Mouse (Mus musculus) CD4-positive, CD25-positive, alpha-beta regulatory T cell, adult 4 months (primary cell): Measurements from ENCODE around the gene Gm4737. TPM values are rescaled to one million over a fixed set of nuclear protein-coding genes. Genes with fewer than 3 reads are reported as not detected.
"Not testable (repeated sequence)": the region's sequence is repeated elsewhere in the genome, so short reads cannot be mapped to it uniquely, and the experiment has no call there.

Experiments used
- ATAC-seq: one replicate; pipeline ENCODE4 v1.8.0; 2017
- polyA plus RNA-seq, 2 experiments: library from polyadenylated mRNA; unstranded; fragments of 100-300 nt; shearing (Covaris generic); gene quantifications; one replicate each; pipeline ENCODE4 v1.2.1; 2017

The Gm4737 gene
- polyA plus RNA-seq = 10 to 100 TPM in 1 of 2 experiments, 1 to 10 TPM in 1; 3.9 to 14.6 TPM

DNA sequence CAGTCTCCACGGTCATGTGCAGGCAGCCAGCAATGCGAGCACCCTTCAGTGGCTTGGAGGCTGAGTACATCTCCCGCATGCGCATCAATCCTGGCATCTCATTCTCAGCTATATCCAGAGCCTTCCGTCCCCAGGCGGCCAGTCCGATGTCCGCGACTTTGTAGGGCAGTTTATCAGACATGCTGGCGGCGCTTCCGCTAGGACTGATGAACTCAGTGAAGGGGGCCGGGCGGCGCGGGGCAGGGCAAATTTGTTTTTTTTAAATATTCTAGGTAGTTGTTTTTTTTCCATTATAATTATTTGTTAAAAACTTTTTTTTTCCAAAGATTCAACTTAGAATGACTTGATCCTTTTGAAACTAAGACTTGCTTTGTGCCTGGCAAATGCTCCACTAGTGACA, at the start of gene Gm4737:
Gm4737 (minus strand) TSS at position 246 of the 400 bp plus-strand sequence.
- ATAC-seq = not testable (repeated sequence)

GRCm38 (mm10) chr16:46195792-46196191, 40.9 kb upstream of the Gm4737 start:
- no peak for ATAC-seq

DNA sequence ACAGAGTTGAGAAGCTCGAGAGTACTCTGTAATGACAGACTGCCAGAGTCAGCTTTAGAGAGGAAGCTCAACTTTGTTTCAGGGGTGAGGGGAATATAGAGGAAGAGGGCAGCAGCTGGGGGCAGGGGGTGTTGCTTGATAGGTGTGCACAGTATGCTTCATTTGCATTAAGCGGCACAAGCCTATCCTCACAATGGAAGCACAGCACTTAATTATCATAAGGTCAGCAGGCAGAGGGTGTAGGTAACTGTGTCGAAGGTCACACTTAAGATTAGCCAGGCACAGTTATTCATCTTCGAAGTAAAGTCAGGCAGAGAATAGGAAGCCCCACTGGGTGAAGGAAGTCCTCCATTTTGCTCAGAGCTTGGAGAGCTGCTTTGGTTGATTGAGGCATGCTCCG, 28.2 kb upstream of the Gm4737 start:
- no peak for ATAC-seq

DNA sequence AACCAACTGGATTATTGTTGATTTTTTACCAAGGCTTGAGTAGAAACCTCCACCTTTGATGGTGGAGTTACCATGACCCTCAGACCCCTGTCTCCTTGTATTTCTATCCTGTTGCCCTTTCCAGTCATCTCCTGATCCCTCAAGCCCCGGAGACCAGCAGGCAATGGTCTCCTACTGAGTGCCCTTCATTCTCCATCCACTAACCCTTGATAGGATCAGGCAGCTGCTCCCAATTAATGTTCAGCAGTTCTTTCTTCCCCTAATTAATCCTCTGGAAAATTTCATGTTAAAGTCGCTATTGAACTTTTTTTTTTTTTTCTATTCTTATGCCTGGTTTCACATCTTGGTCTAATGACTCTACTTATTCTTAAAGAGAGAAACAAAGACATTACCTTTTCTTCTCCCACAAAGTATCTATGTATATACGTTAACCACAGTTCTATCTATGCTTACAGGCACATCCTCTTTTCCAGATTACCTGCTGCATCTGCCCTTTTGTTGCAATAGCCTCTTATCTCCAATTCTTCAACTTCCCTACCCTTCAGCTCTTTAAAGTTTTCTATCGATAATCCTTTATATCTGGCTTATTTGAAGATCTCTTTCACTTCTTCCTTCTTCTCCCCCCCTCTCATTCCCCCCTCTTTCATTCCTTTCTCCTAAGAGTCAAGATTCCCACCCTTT, 23.4 kb upstream of the Gm4737 start:
- no peak for ATAC-seq

GRCm38 (mm10) chr16:46173039-46173438, 18.2 kb upstream of the Gm4737 start:
- ATAC-seq = no peak

DNA sequence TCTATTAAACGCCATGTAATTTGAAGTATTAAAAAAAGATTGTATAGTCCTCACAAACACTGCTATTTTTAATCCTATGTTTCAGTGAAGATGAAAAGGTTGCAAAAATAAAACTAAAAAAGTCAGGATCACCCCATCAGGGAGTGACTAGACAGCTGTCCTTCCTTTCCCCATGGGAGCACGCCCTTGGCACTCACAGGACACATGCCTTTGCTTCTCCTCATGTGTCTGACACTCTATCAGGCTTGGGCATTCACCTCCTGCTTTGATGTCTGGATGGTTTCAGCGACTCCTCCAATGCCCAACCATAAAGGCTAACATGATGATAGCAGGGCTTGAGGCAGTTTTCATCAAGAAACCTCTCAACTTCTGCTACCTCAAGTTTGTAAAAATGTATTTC, 12.1 kb upstream of the Gm4737 start:
- no peak for ATAC-seq

DNA sequence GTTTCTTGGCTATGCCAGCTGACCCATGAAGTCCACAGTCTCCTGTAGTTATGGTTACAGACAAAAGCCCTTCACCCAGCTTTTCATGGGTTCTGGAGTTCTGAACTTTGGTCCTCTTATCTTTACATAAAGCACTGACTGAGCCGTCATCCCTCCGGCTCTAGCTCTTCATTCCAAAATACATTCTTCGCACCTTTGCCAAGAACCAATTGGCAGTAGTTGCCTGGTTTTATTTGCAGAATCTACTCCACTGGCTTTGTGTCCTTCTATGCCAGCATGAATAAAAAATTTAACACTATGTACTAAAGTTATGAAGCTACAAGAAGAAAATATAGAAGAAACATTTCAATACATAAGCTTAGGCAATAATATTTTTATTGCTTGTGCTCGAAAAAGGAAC, 10.4 kb upstream of the Gm4737 start:
- ATAC-seq = no peak

GRCm38 (mm10) chr16:46151141-46151540, 3.7 kb downstream of the Gm4737 start:
- ATAC-seq = no peak

GRCm38 (mm10) chr16:46148661-46149341, 6.1 kb downstream of the Gm4737 start:
- no peak for ATAC-seq

GRCm38 (mm10) chr16:46146962-46147361, 7.9 kb downstream of the Gm4737 start:
- ATAC-seq = no peak

DNA sequence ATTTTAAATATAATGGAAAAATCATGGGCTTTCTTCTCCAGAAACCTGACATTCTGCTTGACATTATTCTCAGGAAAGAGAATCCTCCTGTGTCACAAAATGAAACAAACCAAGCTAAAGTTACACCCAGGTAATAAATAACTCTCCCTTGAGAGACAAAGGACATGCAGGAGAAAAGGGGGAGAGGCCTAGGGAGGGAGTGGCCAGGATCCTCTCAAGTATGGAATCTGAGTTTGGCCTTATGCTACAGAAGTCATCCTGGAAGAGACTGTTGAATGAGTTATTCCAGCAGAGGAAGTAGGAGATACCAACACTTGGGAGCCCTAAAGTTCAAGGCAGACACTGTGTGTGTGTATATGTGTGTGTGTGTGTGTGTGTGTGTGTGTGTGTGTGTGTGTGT, 32.6 kb downstream of the Gm4737 start:
- no peak for ATAC-seq

GRCm38 (mm10) chr16:46121420-46121819, 33.5 kb downstream of the Gm4737 start:
- ATAC-seq = peak; percentile 40

DNA sequence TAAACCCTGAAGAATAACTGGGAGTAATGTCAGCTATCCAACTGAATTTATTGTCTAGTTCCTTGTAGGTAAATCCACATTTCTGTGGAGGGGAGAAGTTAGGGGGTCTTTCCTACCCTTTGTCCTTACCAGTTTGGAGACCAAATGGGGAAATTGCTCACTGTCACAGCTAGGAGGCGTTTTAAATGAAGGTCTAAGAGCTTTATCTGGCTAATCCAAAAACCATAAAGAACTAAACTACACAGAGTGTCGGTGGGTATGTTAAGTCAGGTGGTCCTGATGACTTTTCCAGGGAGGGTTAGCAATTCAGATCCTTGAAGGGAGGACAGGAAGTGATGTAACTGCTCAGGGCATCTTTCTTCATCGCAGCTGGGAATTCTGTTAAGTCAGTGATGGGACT, 34.3 kb downstream of the Gm4737 start:
- no peak for ATAC-seq

DNA sequence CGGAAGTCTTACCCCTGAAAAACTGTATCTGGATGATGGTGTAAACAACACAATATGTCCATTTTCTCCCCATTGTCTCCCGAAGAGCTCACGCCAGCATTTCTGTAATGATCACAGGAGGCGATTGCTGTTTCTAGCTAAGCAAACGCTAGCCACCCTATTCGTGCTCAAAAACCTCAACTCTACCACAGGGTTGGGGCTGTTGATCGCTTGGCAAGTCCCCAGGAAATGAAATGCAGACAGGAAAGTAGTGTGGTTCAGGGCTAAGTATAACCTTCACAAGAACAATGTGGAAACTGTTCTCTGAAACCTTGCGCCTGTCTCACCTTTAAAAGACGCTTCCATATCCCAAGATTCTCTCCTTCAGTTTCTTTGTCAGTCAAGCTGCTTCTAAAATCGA, 34.9 kb downstream of the Gm4737 start, which contains the start of gene Cd96:
Cd96 (minus strand) TSS at position 232 of the 400 bp plus-strand sequence.
- ATAC-seq = peak; percentile 81

GRCm38 (mm10) chr16:46117645-46118044, 37.2 kb downstream of the Gm4737 start:
- peak; percentile 5 for ATAC-seq

- ATAC-seq = no peak
Measured at GRCm38 (mm10) chr16:46114727-46115126, 40.1 kb downstream of the Gm4737 start.

DNA sequence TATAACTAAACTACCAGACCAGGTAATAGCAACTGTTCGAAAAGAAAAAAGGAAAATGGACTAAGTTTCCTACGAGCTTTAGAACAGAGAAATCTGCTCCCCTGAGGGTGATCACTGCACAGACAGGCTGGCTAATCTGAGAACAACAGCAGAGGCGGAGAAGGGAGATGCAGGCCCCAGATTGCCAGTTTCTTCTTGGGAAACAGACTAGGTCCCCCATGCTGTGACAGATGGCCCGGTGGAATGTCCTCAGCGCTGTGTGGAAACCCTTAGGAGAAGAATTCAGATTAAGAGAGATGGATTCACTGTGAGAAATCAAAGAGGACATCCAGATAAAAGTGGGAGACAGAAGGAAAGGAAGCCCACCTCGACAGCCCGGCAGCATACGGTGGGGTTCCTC, 45.3 kb downstream of the Gm4737 start:
- no peak for ATAC-seq

DNA sequence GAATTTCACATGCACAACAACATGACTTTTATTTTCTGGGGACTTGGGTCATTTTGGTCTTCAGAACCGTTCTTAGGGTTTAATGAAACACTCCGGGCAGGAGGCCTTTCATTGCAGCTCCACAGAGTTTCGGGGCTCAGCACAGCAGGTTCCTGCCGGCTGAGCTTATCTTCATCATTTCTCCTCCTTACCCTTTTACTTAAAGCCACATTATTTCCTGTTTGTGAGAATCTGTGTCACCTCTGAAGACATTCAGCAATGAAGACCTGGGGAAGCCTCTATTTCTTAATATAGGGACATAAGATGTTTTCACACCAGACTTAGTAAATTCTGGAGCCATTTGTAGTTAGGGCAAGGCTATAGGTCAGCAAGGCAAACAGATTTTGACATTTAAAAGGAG, 47.4 kb downstream of the Gm4737 start:
- ATAC-seq = peak; percentile 68

GRCm38 (mm10) chr16:46104491-46104890, 50.4 kb downstream of the Gm4737 start:
- ATAC-seq = peak; percentile 57

Other genes starting within 250 kb of the Gm4737 start
- under 1 TPM in 1 of 2 experiments, not detected in 1; 0.17 TPM for gene Phldb2, start 201.5 kb downstream of the Gm4737 start, polyA plus RNA-seq
- gene Plcxd2, start 144.9 kb downstream of the Gm4737 start, polyA plus RNA-seq = 10 to 100 TPM; 10.1 to 11.2 TPM
- gene Cd96, start 34.8 kb downstream of the Gm4737 start, polyA plus RNA-seq = 100 to 1,000 TPM; 212 to 214 TPM